Mouse (Mus musculus) forebrain, embryonic 15.5 days (tissue): Measurements from ENCODE around the gene Uox. TPM values are rescaled to one million over a fixed set of nuclear protein-coding genes. Genes with fewer than 3 reads are reported as not detected.

ENCODE experiments used
- ATAC-seq: fragments of 200-750 bp; cut with Nextera tagmentation; replicated peaks from 2 replicates; pipeline ENCODE4 v1.8.0; 2017; ENCODE audit warnings: mild to moderate bottlenecking, moderate TSS enrichment, moderate library complexity
- H3K27ac ChIP-seq: fragments of 300-500 bp; sonication (generic); replicated peaks from 2 replicates; pipeline ENCODE4 v1.5.1; 2015; ENCODE audit warnings: mild to moderate bottlenecking, inconsistent platforms
- H3K27me3 ChIP-seq: fragments of 300-500 bp; sonication (generic); 2 replicates; pipeline ENCODE4 v1.6.1; 2015; ENCODE audit warnings: inconsistent platforms
- H3K36me3 ChIP-seq: fragments of 300-500 bp; sonication (generic); 2 replicates; pipeline ENCODE4 v1.6.1; 2015; ENCODE audit warnings: mild to moderate bottlenecking, inconsistent platforms
- H3K4me1 ChIP-seq: fragments of 300-500 bp; sonication (generic); 2 replicates; pipeline ENCODE4 v1.6.1; 2015; ENCODE audit warnings: inconsistent platforms
- H3K4me2 ChIP-seq: fragments of 300-500 bp; sonication (generic); replicated peaks from 2 replicates; pipeline ENCODE4 v1.6.1; 2015; ENCODE audit warnings: mild to moderate bottlenecking, inconsistent platforms
- H3K4me3 ChIP-seq: fragments of 300-500 bp; sonication (generic); 2 replicates; pipeline ENCODE4 v1.5.1; 2015; ENCODE audit warnings: mild to moderate bottlenecking, inconsistent platforms
- H3K9ac ChIP-seq: fragments of 300-500 bp; sonication (generic); replicated peaks from 2 replicates; pipeline ENCODE4 v1.6.1; 2015; ENCODE audit warnings: mild to moderate bottlenecking, inconsistent platforms
- H3K9me3 ChIP-seq: fragments of 300-500 bp; sonication (generic); 2 replicates; pipeline ENCODE4 v1.6.1; 2016; ENCODE audit warnings: inconsistent platforms
- WGBS: fragments of 180-500 bp; shearing (Covaris S2); methylation state at CpG from one replicate; pipeline ENCODE4 v1.1.7; 2015; ENCODE audit warnings: mixed read lengths; 5-methylcytosine and 5-hydroxymethylcytosine counted together
- polyA plus RNA-seq: library from polyadenylated mRNA; unstranded; fragments of >200 nt; fragmentation: Nextera tagmentation; extraction: Ambion mirVana; gene quantifications from 2 replicates; pipeline ENCODE4 v1.2.1, GENCODE M21; 2015

Uox gene
- polyA plus RNA-seq, 1 experiment from 2014 or later = not detected

GRCm38 (mm10) chr3:146564268-146565064 lies 5.8 kb upstream of the Uox start:
- H3K27me3 ChIP-seq = no peaks in the 10 kb centered on the region
- WGBS = 18% methylated on average over 14 of the region's 14 CpGs
- H3K4me2 ChIP-seq = no peak overlapping the region
- H3K9ac ChIP-seq = no peak overlapping the region
- no peaks in the 10 kb centered on the region for H3K36me3 ChIP-seq
- peaks cover 6% of the 10 kb centered on the region; the same call in 1 of the 2 replicates for H3K4me1 ChIP-seq
- H3K9me3 ChIP-seq = no peaks in the 10 kb centered on the region
- H3K4me3 ChIP-seq = no peak overlapping the region
- peak overlapping the region; percentile 16 for H3K27ac ChIP-seq
- peak; percentile 47; the same call in 1 of the 2 replicates for ATAC-seq

- WGBS = 91% methylated on average over 1 of the region's 1 CpGs
- Histone ChIP-seq H3K4me3 (no peak overlapping the region), H3K9ac (no peak overlapping the region), H3K4me1 (peaks cover 6% of the 10 kb centered on the region; the same call in 1 of the 2 replicates), H3K9me3 (no peaks in the 10 kb centered on the region), H3K36me3 (no peaks in the 10 kb centered on the region), H3K4me2 (no peak overlapping the region), H3K27ac (peak overlapping the region; percentile 16; the same call in 1 of the 2 replicates), H3K27me3 (no peaks in the 10 kb centered on the region)
- peak; percentile 59 for ATAC-seq
Measured at GRCm38 (mm10) chr3:146565065-146565411, 5.2 kb upstream of the Uox start.

- no peak overlapping the region for H3K4me2 ChIP-seq
- no peaks in the 10 kb centered on the region for H3K9me3 ChIP-seq
- H3K27me3 ChIP-seq = no peaks in the 10 kb centered on the region
- no peak for ATAC-seq
- H3K27ac ChIP-seq = no peak overlapping the region
- H3K4me3 ChIP-seq = no peak overlapping the region
- H3K9ac ChIP-seq = no peak overlapping the region
- peaks cover 6% of the 10 kb centered on the region; the same call in 1 of the 2 replicates for H3K4me1 ChIP-seq
- no peaks in the 10 kb centered on the region for H3K36me3 ChIP-seq
- 86% methylated on average over 7 of the region's 7 CpGs for WGBS
Measured at GRCm38 (mm10) chr3:146567366-146567765, 2.9 kb upstream of the Uox start.

- Histone ChIP-seq H3K9ac (no peak overlapping the region), H3K27ac (no peak overlapping the region), H3K4me3 (no peak overlapping the region), H3K9me3 (no peaks in the 10 kb centered on the region), H3K4me2 (no peak overlapping the region), H3K27me3 (no peaks in the 10 kb centered on the region), H3K4me1 (peaks cover 6% of the 10 kb centered on the region; the same call in 1 of the 2 replicates), H3K36me3 (no peaks in the 10 kb centered on the region)
- ATAC-seq = no peak
- 89% methylated on average over 9 of the region's 9 CpGs for WGBS
Measured at GRCm38 (mm10) chr3:146567884-146568530, 2.2 kb upstream of the Uox start.

GRCm38 (mm10) chr3:146569594-146569993 lies 632 bp upstream of the Uox start:
- no peaks in the 10 kb centered on the region for H3K27me3 ChIP-seq
- no peak overlapping the region for H3K9ac ChIP-seq
- H3K4me2 ChIP-seq = no peak overlapping the region
- no peak overlapping the region for H3K4me3 ChIP-seq
- 90% methylated on average over 3 of the region's 3 CpGs for WGBS
- H3K4me1 ChIP-seq = peaks cover 3% of the 10 kb centered on the region; the same call in 1 of the 2 replicates
- no peak overlapping the region for H3K27ac ChIP-seq
- no peak for ATAC-seq
- no peaks in the 10 kb centered on the region for H3K36me3 ChIP-seq
- H3K9me3 ChIP-seq = no peaks in the 10 kb centered on the region

GRCm38 (mm10) chr3:146570939-146571338 lies 713 bp downstream of the Uox start:
- Histone ChIP-seq H3K36me3 (no peaks in the 10 kb centered on the region), H3K9me3 (no peaks in the 10 kb centered on the region), H3K27ac (no peak overlapping the region), H3K4me2 (no peak overlapping the region), H3K9ac (no peak overlapping the region), H3K27me3 (no peaks in the 10 kb centered on the region), H3K4me3 (no peak overlapping the region), H3K4me1 (no peaks in the 10 kb centered on the region)
- WGBS = 61% methylated on average over 6 of the region's 6 CpGs
- ATAC-seq = no peak

- no peaks in the 10 kb centered on the region for H3K36me3 ChIP-seq
- no peaks in the 10 kb centered on the region for H3K27me3 ChIP-seq
- H3K9me3 ChIP-seq = no peaks in the 10 kb centered on the region
- no peak overlapping the region for H3K4me2 ChIP-seq
- no peak overlapping the region for H3K27ac ChIP-seq
- no peak overlapping the region for H3K4me3 ChIP-seq
- no peak overlapping the region for H3K9ac ChIP-seq
- ATAC-seq = no peak
- H3K4me1 ChIP-seq = no peaks in the 10 kb centered on the region
- 31% methylated on average over 1 of the region's 1 CpGs for WGBS
Measured at GRCm38 (mm10) chr3:146571341-146571740, 1.1 kb downstream of the Uox start.

GRCm38 (mm10) chr3:146577591-146577990 lies 7.4 kb downstream of the Uox start:
- Histone ChIP-seq H3K4me1 (no peaks in the 10 kb centered on the region), H3K36me3 (no peaks in the 10 kb centered on the region), H3K4me3 (no peak overlapping the region), H3K9ac (no peak overlapping the region), H3K27ac (no peak overlapping the region), H3K27me3 (no peaks in the 10 kb centered on the region), H3K9me3 (no peaks in the 10 kb centered on the region), H3K4me2 (no peak overlapping the region)
- WGBS = 57% methylated on average over 2 of the region's 2 CpGs
- no peak for ATAC-seq

GRCm38 (mm10) chr3:146580039-146580729 lies 10.0 kb downstream of the Uox start:
- 87% methylated on average over 3 of the region's 3 CpGs for WGBS
- Histone ChIP-seq H3K4me2 (no peak overlapping the region), H3K27ac (no peak overlapping the region), H3K4me1 (no peaks in the 10 kb centered on the region), H3K4me3 (no peak overlapping the region), H3K27me3 (no peaks in the 10 kb centered on the region), H3K36me3 (no peaks in the 10 kb centered on the region), H3K9me3 (no peaks in the 10 kb centered on the region), H3K9ac (no peak overlapping the region)
- no peak for ATAC-seq

GRCm38 (mm10) chr3:146583478-146583877 lies 13.3 kb downstream of the Uox start:
- Histone ChIP-seq H3K36me3 (no peaks in the 10 kb centered on the region), H3K9ac (no peak overlapping the region), H3K4me2 (no peak overlapping the region), H3K4me3 (no peak overlapping the region), H3K9me3 (no peaks in the 10 kb centered on the region), H3K27me3 (no peaks in the 10 kb centered on the region), H3K27ac (no peak overlapping the region), H3K4me1 (no peaks in the 10 kb centered on the region)
- 91% methylated on average over 4 of the region's 4 CpGs for WGBS
- no peak for ATAC-seq

- no peak for ATAC-seq
- WGBS = 57% methylated on average over 5 of the region's 5 CpGs
Measured at GRCm38 (mm10) chr3:146583908-146584307, 13.7 kb downstream of the Uox start.

GRCm38 (mm10) chr3:146586616-146587015 lies 16.4 kb downstream of the Uox start:
- Histone ChIP-seq H3K36me3 (no peaks in the 10 kb centered on the region), H3K27ac (no peak overlapping the region), H3K4me3 (no peak overlapping the region), H3K4me1 (no peaks in the 10 kb centered on the region), H3K9me3 (no peaks in the 10 kb centered on the region), H3K4me2 (no peak overlapping the region), H3K27me3 (no peaks in the 10 kb centered on the region), H3K9ac (no peak overlapping the region)
- no peak for ATAC-seq
- WGBS = 94% methylated on average over 14 of the region's 14 CpGs

More at GRCm38 (mm10) chr3:146583908-146584307, 13.7 kb downstream of the Uox start:
- H3K27me3 ChIP-seq = no peaks in the 10 kb centered on the region
- no peaks in the 10 kb centered on the region for H3K9me3 ChIP-seq
- no peaks in the 10 kb centered on the region for H3K4me1 ChIP-seq
- no peaks in the 10 kb centered on the region for H3K36me3 ChIP-seq
- H3K4me2 ChIP-seq = no peak overlapping the region
- H3K9ac ChIP-seq = no peak overlapping the region
- no peak overlapping the region for H3K27ac ChIP-seq
- no peak overlapping the region for H3K4me3 ChIP-seq
